Mouse (Mus musculus) forebrain, embryonic 13.5 days (tissue): ENCODE results near the gene Fgf14. TPM values are rescaled to one million over a fixed set of nuclear protein-coding genes. Genes with fewer than 3 reads are reported as not detected.

ENCODE experiments used
- ATAC-seq: fragments of 200-750 bp; cut with Nextera tagmentation; 2 replicates; pipeline ENCODE4 v1.8.0; 2017
- H3K27ac ChIP-seq: fragments of 300-500 bp; sonication (generic); 2 replicates; pipeline ENCODE4 v1.5.1; 2015; ENCODE audit warnings: inconsistent platforms, mild to moderate bottlenecking, moderate library complexity
- H3K27me3 ChIP-seq: fragments of 300-500 bp; sonication (generic); 2 replicates; pipeline ENCODE4 v1.6.1; 2015; ENCODE audit warnings: mild to moderate bottlenecking, inconsistent platforms
- H3K36me3 ChIP-seq: fragments of 300-500 bp; sonication (generic); 2 replicates; pipeline ENCODE4 v1.6.1; 2015; ENCODE audit warnings: mild to moderate bottlenecking, inconsistent platforms; ENCODE audit not compliant: poor library complexity, severe bottlenecking
- H3K4me1 ChIP-seq: fragments of 300-500 bp; sonication (generic); 2 replicates; pipeline ENCODE4 v1.6.1; 2015; ENCODE audit warnings: inconsistent platforms
- H3K4me2 ChIP-seq: fragments of 300-500 bp; sonication (generic); 2 replicates; pipeline ENCODE4 v1.6.1; 2015; ENCODE audit warnings: inconsistent platforms, mild to moderate bottlenecking, moderate library complexity
- H3K4me3 ChIP-seq: fragments of 300-500 bp; sonication (generic); 2 replicates; pipeline ENCODE4 v1.5.1; 2015; ENCODE audit warnings: mild to moderate bottlenecking, inconsistent platforms
- H3K9ac ChIP-seq: fragments of 300-500 bp; sonication (generic); 2 replicates; pipeline ENCODE4 v1.6.1; 2015; ENCODE audit warnings: mild to moderate bottlenecking, inconsistent platforms
- H3K9me3 ChIP-seq: fragments of 300-500 bp; sonication (generic); replicated peaks from 2 replicates; pipeline ENCODE4 v1.6.1; 2016; ENCODE audit warnings: inconsistent platforms
- WGBS: fragments of 180-500 bp; shearing (Covaris S2); methylation state at CpG from one replicate; pipeline ENCODE4 v1.1.7; 2015; 5-methylcytosine and 5-hydroxymethylcytosine counted together
- polyA plus RNA-seq: library from polyadenylated mRNA; unstranded; fragments of >200 nt; fragmentation: Nextera tagmentation; extraction: Ambion mirVana; gene quantifications from 2 replicates; pipeline ENCODE4 v1.2.1, GENCODE M21; 2015

Gene Fgf14
- 13.8 and 18.3 TPM in 2 replicates for polyA plus RNA-seq

DNA sequence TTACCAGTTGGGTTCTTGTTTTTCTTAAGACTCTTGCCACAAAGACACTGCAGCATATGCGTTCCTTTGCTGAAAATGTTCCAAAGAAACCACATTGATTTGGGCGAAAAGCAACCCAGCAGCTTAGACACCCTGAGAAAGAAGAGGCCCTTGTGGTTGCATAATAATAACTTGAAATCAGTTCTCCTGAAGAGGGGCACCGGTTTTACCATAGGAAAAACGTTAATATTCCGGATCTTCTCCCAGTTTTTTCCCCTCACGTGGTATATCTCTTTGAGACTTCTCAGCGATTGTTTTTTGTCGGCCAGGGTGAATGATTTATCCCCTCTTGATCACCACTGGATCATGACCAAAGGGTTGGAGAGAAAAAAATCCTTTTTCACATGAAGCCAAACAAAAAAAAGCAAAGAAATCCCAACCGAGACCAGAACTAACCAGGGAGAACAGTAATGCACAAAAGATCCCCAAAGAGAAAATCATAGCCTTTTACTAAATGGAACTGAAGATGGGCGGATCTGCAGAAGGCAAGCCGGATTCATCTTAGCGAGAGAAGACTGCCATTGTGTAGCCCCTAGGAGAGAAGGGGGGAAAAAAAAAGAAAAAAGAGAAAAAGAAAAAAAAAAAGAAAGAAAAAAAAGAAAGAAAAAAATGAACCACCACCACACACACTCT lies at the start of gene Fgf14:
Fgf14 (minus strand) TSS at position 622 of the 672 bp plus-strand sequence.
- Histone ChIP-seq H3K27ac (peak within 1 kb of the TSS; percentile 17), H3K4me1 (peaks cover 17% of the 10 kb centered on the region), H3K9ac (peak within 1 kb of the TSS; percentile 71), H3K4me2 (peak within 1 kb of the TSS; percentile 89), H3K36me3 (no peaks in the 10 kb centered on the region), H3K27me3 (no peaks in the 10 kb centered on the region), H3K4me3 (peak within 1 kb of the TSS; percentile 55), H3K9me3 (no peaks in the 10 kb centered on the region)
- ATAC-seq: no peak
- WGBS: 2% methylated on average over 12 of the region's 12 CpGs

DNA sequence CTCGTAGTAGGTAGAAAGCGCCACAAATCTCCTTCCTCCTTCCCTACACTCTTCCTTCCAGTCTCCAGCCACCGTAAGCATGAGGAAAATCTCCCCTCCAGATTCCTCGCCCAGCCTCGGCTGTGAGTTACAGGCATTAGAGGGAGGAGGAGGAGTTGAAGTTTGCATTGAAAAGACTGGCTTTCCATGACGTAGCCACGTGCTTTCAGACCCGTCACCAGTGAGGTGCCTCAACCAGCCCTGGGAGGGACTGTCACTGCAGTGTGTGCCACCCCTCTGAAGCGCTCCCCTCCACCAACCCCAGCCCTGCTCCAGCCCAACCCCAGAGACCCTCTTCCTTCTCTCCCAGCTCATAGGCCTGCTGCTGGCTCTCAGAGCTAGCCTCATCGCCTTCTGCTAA lies 452 bp upstream of the Fgf14 start:
- Histone ChIP-seq H3K27ac (peak overlapping the region; percentile 17), H3K4me2 (peak overlapping the region; percentile 89), H3K36me3 (no peaks in the 10 kb centered on the region), H3K27me3 (no peaks in the 10 kb centered on the region), H3K4me3 (peak overlapping the region; percentile 55), H3K4me1 (peaks cover 17% of the 10 kb centered on the region), H3K9ac (peak overlapping the region; percentile 71), H3K9me3 (no peaks in the 10 kb centered on the region)
- ATAC-seq: peak; percentile 97
- WGBS: under 1% methylated on average over 10 of the region's 10 CpGs

DNA sequence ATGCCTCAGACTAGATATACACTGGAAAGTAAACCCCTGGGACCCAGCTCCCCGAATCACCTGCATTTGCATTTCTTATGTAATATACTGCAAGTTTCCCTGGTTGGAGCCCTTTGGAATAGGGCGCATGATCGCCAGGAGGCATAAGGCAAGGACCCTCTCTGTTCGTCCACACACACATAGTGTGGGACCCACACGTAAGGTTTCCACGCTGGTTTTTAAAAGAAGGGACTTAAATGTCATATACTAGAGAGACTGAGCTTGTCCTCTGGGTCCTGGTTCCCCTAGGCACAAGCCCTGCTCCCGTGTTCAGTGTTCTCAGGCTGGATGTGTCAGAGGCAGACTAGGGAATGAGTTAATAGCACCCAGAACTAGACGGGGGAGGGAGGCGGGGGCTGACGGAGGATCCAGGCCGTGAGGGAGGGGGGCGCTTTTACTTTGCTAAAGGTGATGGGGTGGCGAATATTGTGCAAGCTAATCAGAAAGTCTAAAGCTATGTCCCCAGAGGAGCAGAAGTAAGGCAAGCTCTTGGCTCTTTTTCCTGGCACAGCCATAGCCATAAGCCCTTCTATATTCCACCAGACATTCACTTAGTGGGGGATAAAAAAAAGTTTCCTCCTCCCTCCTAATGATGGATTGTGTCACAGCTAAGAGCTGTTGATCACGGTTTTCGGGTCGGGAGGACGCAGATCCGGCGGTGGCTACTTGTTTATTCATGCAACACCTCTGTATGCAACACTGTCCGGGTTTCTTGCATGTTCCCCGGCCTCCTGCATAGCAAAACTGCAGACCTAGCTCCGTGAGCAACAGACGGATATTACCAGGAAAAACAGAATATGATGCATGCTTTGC lies 1.0 kb downstream of the Fgf14 start:
- Histone ChIP-seq H3K4me3 (peak overlapping the region; percentile 55), H3K27ac (no peak overlapping the region), H3K27me3 (no peaks in the 10 kb centered on the region), H3K9me3 (no peaks in the 10 kb centered on the region), H3K36me3 (no peaks in the 10 kb centered on the region), H3K4me1 (peaks cover 17% of the 10 kb centered on the region), H3K4me2 (peak overlapping the region; percentile 89), H3K9ac (peak overlapping the region; percentile 71)
- ATAC-seq: peak; percentile 50
- WGBS: 7% methylated on average over 23 of the region's 23 CpGs

DNA sequence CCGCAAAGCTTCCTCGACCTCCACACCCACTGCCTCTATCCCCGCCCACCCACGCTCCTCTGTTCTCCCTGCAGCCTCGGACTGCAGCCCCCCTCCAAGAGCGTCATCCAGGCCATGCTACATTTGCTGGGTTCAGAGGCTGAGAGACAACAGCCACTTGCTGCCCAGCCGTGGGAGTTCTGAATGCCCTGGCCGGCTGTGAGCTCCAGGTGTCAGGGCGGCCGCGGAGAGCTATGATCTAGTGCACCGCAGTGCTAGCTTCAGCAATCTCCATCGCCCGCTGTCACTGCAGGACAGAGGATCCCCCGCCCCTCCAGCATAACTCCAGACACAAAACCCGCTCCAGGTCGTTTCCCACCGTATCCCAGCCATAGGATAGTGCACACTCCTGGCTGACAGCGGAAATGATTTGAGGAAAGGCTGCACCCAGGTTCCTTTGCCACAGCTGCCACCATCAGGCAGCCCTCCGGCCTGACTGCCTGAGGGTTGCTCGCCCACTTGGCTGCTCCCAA lies 1.7 kb downstream of the Fgf14 start:
- no peak overlapping the region for H3K27ac ChIP-seq
- 2% methylated on average over 21 of the region's 21 CpGs for WGBS
- no peaks in the 10 kb centered on the region for H3K9me3 ChIP-seq
- peak overlapping the region; percentile 55 for H3K4me3 ChIP-seq
- H3K27me3 ChIP-seq: no peaks in the 10 kb centered on the region
- ATAC-seq: peak; percentile 38
- H3K36me3 ChIP-seq: no peaks in the 10 kb centered on the region
- peak overlapping the region; percentile 71 for H3K9ac ChIP-seq
- H3K4me1 ChIP-seq: peaks cover 18% of the 10 kb centered on the region
- peak overlapping the region; percentile 89 for H3K4me2 ChIP-seq

DNA sequence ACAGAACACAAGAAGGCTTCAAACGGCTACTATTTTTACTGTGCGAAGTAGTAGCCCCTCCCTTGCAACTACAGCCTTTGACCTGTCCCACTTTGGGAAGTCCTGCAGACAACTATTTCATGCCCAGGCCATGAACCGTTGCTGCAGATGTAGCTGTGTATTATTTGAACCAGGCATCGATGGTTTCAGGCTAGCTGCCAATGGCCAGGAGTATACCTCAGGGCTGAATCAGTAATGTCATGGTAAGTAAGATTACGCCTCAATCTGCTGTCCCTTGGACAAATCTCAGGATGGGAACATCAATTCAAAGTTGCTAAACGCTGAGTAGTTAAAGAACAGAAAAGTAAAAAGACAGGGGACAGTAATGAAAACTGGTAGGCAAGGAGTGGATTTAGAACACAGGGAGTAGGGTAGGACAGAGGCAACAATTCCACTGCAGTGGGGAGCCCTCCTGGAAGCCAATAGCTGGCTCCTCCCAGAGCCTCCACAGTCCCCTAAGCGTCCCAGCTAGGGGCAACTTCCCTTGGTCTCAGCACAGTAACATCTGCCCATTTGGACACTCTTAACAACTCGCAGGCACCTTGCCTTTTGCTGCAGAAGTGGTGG lies 2.3 kb downstream of the Fgf14 start:
- H3K4me1 ChIP-seq: peaks cover 24% of the 10 kb centered on the region
- H3K27me3 ChIP-seq: no peaks in the 10 kb centered on the region
- H3K36me3 ChIP-seq: no peaks in the 10 kb centered on the region
- H3K4me2 ChIP-seq: peak overlapping the region; percentile 89
- 25% methylated on average over 8 of the region's 8 CpGs for WGBS
- peak overlapping the region; percentile 55 for H3K4me3 ChIP-seq
- H3K9ac ChIP-seq: peak overlapping the region; percentile 71
- no peak overlapping the region for H3K27ac ChIP-seq
- ATAC-seq: 0 out of 2 replicates have a peak, but pooled peaks have one; percentile 0
- no peaks in the 10 kb centered on the region for H3K9me3 ChIP-seq

DNA sequence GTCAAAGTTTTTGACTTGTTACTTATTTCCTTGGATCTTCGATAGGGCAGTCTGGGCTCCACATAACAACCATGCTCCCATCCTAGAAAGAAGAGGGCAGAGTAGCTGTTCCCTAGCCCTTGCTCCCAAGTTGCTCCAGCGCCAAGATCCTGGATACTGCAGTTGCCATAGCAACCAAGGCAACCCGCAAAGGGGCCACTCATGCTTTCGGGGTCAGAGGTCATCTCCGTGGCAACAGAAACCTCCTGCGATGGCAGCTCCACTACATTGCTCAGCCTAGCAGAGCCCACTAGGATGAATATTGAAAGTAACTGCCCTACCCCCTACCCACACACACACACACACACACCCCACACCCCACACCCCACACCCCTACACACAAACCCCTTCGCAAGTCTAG lies 7.2 kb downstream of the Fgf14 start:
- Histone ChIP-seq H3K4me3 (no peak overlapping the region), H3K27me3 (no peaks in the 10 kb centered on the region), H3K9ac (no peak overlapping the region), H3K4me2 (peak overlapping the region; percentile 25), H3K4me1 (peaks cover 14% of the 10 kb centered on the region), H3K27ac (no peak overlapping the region), H3K36me3 (no peaks in the 10 kb centered on the region), H3K9me3 (no peaks in the 10 kb centered on the region)
- peak; percentile 92 for ATAC-seq
- 3% methylated on average over 7 of the region's 7 CpGs for WGBS

DNA sequence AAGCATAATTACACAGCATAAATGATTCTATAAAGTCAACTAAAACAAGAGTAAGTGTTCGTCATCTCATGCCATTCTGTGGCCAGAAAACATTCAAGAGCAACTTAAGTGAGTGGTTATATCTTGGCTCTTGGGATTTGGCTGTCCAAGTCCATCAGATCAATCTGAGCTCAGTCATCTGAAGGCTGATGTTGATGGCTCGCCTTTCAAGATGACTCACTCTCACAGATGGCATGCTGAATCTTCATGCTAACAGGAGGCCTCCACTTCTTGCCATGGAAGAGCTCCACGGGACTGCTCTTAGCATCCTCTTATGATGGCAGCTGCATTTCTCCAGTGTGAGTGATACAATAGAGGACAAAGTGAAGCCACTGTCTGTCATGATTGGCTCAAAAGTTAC lies 34.1 kb downstream of the Fgf14 start:
- Histone ChIP-seq H3K36me3 (no peaks in the 10 kb centered on the region), H3K4me3 (no peak overlapping the region), H3K4me2 (no peak overlapping the region), H3K27me3 (no peaks in the 10 kb centered on the region), H3K4me1 (no peaks in the 10 kb centered on the region), H3K27ac (no peak overlapping the region), H3K9ac (no peak overlapping the region), H3K9me3 (no peaks in the 10 kb centered on the region)
- WGBS: 79% methylated on average over 3 of the region's 3 CpGs
- ATAC-seq: no peak

DNA sequence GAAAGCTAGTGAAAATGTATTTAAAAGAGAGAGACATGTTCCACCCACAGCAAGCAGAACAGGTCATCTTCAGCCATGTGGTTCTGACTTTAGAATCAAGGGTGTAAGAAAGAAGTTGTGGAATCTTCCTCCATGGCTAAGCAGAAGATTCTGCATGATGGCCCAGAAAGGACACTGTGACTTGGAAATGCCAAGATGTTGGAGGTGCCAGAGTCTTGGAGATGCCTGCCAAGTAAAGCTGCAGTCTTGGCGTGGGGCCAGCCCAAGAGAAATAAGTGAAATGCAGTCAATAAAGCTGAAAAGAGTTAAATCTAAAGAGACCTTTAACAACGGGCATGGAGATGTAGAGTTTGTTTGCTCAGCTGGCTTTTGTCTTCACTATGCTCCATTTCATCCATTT lies 42.0 kb downstream of the Fgf14 start:
- H3K4me1 ChIP-seq: no peaks in the 10 kb centered on the region
- ATAC-seq: no peak
- no peak overlapping the region for H3K27ac ChIP-seq
- H3K9ac ChIP-seq: no peak overlapping the region
- H3K4me3 ChIP-seq: no peak overlapping the region
- no peaks in the 10 kb centered on the region for H3K36me3 ChIP-seq
- no peak overlapping the region for H3K4me2 ChIP-seq
- no peaks in the 10 kb centered on the region for H3K27me3 ChIP-seq
- H3K9me3 ChIP-seq: no peaks in the 10 kb centered on the region
- 50% methylated on average over 2 of the region's 2 CpGs for WGBS

DNA sequence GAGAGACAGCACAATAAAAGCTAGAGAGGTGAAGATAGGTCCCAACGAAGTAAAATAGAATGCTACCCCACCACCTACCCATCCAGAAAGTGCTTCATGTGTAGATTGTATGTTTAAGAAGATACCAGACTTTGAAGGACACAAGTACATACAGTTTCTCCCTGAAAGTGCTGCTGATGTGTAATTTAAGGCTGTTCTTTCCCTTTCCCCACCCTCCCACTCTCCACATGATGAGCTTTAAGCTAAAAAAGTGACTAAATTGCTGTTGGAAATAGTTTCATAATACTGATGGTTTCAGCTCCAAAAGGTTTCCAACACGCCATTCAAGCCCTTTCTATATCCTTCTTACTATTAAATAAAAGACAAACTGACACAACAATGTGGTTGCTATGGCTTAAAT lies 63.5 kb downstream of the Fgf14 start:
- H3K27me3 ChIP-seq: no peaks in the 10 kb centered on the region
- H3K4me2 ChIP-seq: no peak overlapping the region
- H3K9ac ChIP-seq: no peak overlapping the region
- H3K36me3 ChIP-seq: no peaks in the 10 kb centered on the region
- no peaks in the 10 kb centered on the region for H3K9me3 ChIP-seq
- WGBS: 62% methylated on average over 2 of the region's 2 CpGs
- no peak overlapping the region for H3K27ac ChIP-seq
- no peaks in the 10 kb centered on the region for H3K4me1 ChIP-seq
- no peak overlapping the region for H3K4me3 ChIP-seq
- no peak for ATAC-seq

DNA sequence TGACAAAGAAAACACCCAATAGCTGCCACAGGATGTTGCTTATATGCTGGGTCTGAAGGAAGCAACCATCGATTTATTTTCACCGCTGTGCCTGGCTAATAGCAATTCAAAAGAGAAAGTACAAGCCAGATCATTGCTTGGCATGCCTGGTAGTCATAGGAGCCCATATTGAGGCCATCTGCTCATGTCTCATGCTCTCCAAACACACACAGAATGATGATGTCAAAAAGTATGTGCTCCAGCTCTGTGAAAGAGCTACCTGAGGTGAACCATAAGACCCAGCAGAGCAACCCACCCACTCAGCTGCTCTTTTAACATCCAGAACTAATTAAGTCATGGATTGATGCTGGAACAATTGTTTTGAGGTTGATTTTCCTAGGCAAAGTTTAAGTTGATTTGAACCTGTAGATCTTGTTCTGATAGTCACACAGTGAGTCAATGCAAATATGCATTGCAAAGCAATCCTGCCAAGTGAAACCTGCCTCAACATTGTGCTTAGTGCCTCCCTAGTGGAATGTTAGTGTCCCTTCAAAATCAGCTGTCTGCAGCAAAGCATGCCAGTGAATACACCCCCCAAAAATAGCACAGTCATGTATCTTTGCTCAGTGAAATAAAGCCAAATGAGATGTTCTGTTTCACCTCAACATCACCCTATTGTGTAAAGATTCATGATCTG lies 70.8 kb downstream of the Fgf14 start:
- Histone ChIP-seq H3K27ac (no peak overlapping the region), H3K4me1 (no peaks in the 10 kb centered on the region), H3K27me3 (no peaks in the 10 kb centered on the region), H3K9ac (no peak overlapping the region), H3K36me3 (no peaks in the 10 kb centered on the region), H3K4me2 (no peak overlapping the region), H3K4me3 (no peak overlapping the region), H3K9me3 (no peaks in the 10 kb centered on the region)
- 92% methylated on average over 2 of the region's 2 CpGs for WGBS
- no peak for ATAC-seq

DNA sequence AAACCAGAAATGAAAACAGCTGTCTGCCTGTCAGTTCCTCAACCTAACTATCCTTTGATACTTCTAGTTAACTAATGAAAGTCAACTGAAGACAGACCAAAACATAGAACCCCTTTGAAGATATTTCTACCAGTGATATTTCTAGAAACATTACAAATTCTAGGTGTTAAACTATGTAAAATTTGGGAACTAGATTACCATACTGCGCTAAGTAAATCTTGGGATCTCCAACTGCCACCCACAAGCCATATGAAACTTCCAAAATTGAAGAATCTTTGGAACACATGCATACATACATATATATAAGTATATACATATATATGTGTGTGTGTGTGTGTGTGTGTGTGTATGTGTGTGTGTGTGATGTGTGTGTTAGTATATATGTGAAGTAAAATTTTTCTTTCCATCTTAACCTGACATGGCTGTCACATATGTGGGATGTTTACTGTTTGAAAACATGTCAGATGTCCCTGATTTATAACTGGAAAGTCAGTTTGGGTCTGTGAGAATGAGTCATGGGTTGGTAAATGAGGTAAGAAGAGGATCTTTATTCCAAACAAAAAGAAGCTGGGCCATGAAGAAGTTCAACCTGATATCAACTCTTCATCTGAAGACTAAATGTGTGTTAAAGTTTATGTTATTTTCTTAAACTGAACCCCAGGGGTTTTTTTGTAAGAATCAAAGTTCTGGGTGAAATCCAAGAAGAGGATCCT lies 71.7 kb downstream of the Fgf14 start:
- WGBS: 97% methylated on average over 1 of the region's 1 CpGs
- no peak for ATAC-seq

More for the DNA sequence above, 71.7 kb downstream of the Fgf14 start:
- no peak overlapping the region for H3K27ac ChIP-seq
- no peaks in the 10 kb centered on the region for H3K9me3 ChIP-seq
- no peak overlapping the region for H3K4me2 ChIP-seq
- no peaks in the 10 kb centered on the region for H3K36me3 ChIP-seq
- H3K4me3 ChIP-seq: no peak overlapping the region
- no peak overlapping the region for H3K9ac ChIP-seq
- H3K4me1 ChIP-seq: no peaks in the 10 kb centered on the region
- no peaks in the 10 kb centered on the region for H3K27me3 ChIP-seq
